Mouse (Mus musculus) regulatory T cell (primary cell): ENCODE results near the gene Bco2.

ENCODE experiments used
- in situ Hi-C: fragments of 300-600 bp; cut with MboI, MseI; formaldehyde crosslinking; loops from one replicate; pipeline ENCODE4 v1.15.1; 2025; ENCODE audit warnings: high pct_unique_total_duplicates

The Bco2 gene

GRCm38 (mm10) chr9:50520748-50521147 lies 34.2 kb downstream of the Bco2 start:
- in situ Hi-C loops: loop anchor here (10.0 kb wide), 1 partner anchor 186 kb away; no protein-coding TSS in a partner anchor

- in situ Hi-C loops: no loop called here
Observed at GRCm38 (mm10) chr9:50518781-50519180, 36.2 kb downstream of the Bco2 start.

GRCm38 (mm10) chr9:50515462-50515861 lies 39.5 kb downstream of the Bco2 start:
- in situ Hi-C loops: no loop called here

GRCm38 (mm10) chr9:50507570-50507969 lies 47.4 kb downstream of the Bco2 start:
- in situ Hi-C loops: no loop called here

GRCm38 (mm10) chr9:50505405-50505804 lies 49.6 kb downstream of the Bco2 start:
- in situ Hi-C loops: no loop called here

GRCm38 (mm10) chr9:50502949-50503348 lies 52.0 kb downstream of the Bco2 start:
- in situ Hi-C loops: no loop called here

- in situ Hi-C loops: no loop called here
Observed at GRCm38 (mm10) chr9:50500974-50501501, 53.9 kb downstream of the Bco2 start.

- in situ Hi-C loops: no loop called here
Observed at GRCm38 (mm10) chr9:50500467-50500973, 54.5 kb downstream of the Bco2 start.

- in situ Hi-C loops: no loop called here
Observed at GRCm38 (mm10) chr9:50499781-50500180, 55.2 kb downstream of the Bco2 start.

GRCm38 (mm10) chr9:50498815-50499214 lies 56.2 kb downstream of the Bco2 start:
- in situ Hi-C loops: no loop called here

GRCm38 (mm10) chr9:50497536-50497935 lies 57.4 kb downstream of the Bco2 start:
- in situ Hi-C loops: no loop called here

GRCm38 (mm10) chr9:50497076-50497475 lies 57.9 kb downstream of the Bco2 start:
- in situ Hi-C loops: no loop called here

GRCm38 (mm10) chr9:50496546-50496945 lies 58.4 kb downstream of the Bco2 start:
- in situ Hi-C loops: no loop called here

GRCm38 (mm10) chr9:50496151-50496505 lies 58.9 kb downstream of the Bco2 start:
- in situ Hi-C loops: no loop called here

- in situ Hi-C loops: no loop called here
Observed at GRCm38 (mm10) chr9:50495405-50496150, 59.4 kb downstream of the Bco2 start.

- in situ Hi-C loops: no loop called here
Observed at GRCm38 (mm10) chr9:50494311-50494710, 60.7 kb downstream of the Bco2 start, which contains the start of gene Plet1. Gene Plet1 (plus strand): TSS chr9:50494525.

- in situ Hi-C loops: no loop called here
Observed at GRCm38 (mm10) chr9:50493777-50494176, 61.2 kb downstream of the Bco2 start.

GRCm38 (mm10) chr9:50491531-50492045 lies 63.4 kb downstream of the Bco2 start:
- in situ Hi-C loops: no loop called here

GRCm38 (mm10) chr9:50490836-50491235 lies 64.1 kb downstream of the Bco2 start:
- in situ Hi-C loops: no loop called here

GRCm38 (mm10) chr9:50485521-50485920 lies 69.5 kb downstream of the Bco2 start:
- in situ Hi-C loops: no loop called here
